Mouse (Mus musculus): Measurements from ENCODE around the gene Abhd18.
"Not testable (repeated sequence)": the region's sequence is repeated elsewhere in the genome, so short reads cannot be mapped to it uniquely, and the experiment has no call there.

The Abhd18 gene

GRCm38 (mm10) chr3:40846957-40847017 lies at the start of gene Abhd18:
Gene Abhd18 (plus strand): TSS chr3:40846970.
- not testable (repeated sequence) for DNase-seq (ENCODE audit: low read depth, low spot score)

GRCm38 (mm10) chr3:40798054-40798453 lies 48.7 kb upstream of the Abhd18 start:
- DNase-seq (ENCODE audit: low read depth, low spot score): no peak

GRCm38 (mm10) chr3:40798500-40798899 lies 48.3 kb upstream of the Abhd18 start:
- DNase-seq (ENCODE audit: low read depth, low spot score): peak; percentile 69

GRCm38 (mm10) chr3:40799530-40800372 lies 47.0 kb upstream of the Abhd18 start, which contains the start of gene Plk4:
Gene Plk4 (plus strand): TSS chr3:40800019.
- peak; percentile 95 for DNase-seq (ENCODE audit: low read depth, low spot score)

- peak; percentile 55 for DNase-seq (ENCODE audit: low read depth, low spot score)
Observed at GRCm38 (mm10) chr3:40800373-40800823, 46.4 kb upstream of the Abhd18 start.

- no peak for DNase-seq (ENCODE audit: low read depth, low spot score)
Observed at GRCm38 (mm10) chr3:40806871-40807270, 39.9 kb upstream of the Abhd18 start.

- DNase-seq (ENCODE audit: low read depth, low spot score): no peak
Observed at GRCm38 (mm10) chr3:40808686-40809085, 38.1 kb upstream of the Abhd18 start.

- DNase-seq (ENCODE audit: low read depth, low spot score): no peak
Observed at GRCm38 (mm10) chr3:40809894-40810293, 36.9 kb upstream of the Abhd18 start.

GRCm38 (mm10) chr3:40813275-40813674 lies 33.5 kb upstream of the Abhd18 start:
- no peak for DNase-seq (ENCODE audit: low read depth, low spot score)

GRCm38 (mm10) chr3:40845521-40845920 lies 1.2 kb upstream of the Abhd18 start:
- DNase-seq (ENCODE audit: low read depth, low spot score): not testable (repeated sequence)

GRCm38 (mm10) chr3:40846473-40846956 lies 255 bp upstream of the Abhd18 start, which contains the start of gene Mfsd8:
Gene Mfsd8 (minus strand): TSS chr3:40846886.
- DNase-seq (ENCODE audit: low read depth, low spot score): peak; percentile 85

GRCm38 (mm10) chr3:40847018-40847417 lies 248 bp downstream of the Abhd18 start:
- peak; percentile 46 for DNase-seq (ENCODE audit: low read depth, low spot score)

- DNase-seq (ENCODE audit: low read depth, low spot score): not testable (repeated sequence)
Observed at GRCm38 (mm10) chr3:40847936-40848335, 1.2 kb downstream of the Abhd18 start.

GRCm38 (mm10) chr3:40853123-40853738 lies 6.5 kb downstream of the Abhd18 start:
- DNase-seq (ENCODE audit: low read depth, low spot score): not testable (repeated sequence)

GRCm38 (mm10) chr3:40893816-40894258 lies 47.1 kb downstream of the Abhd18 start:
- DNase-seq (ENCODE audit: low read depth, low spot score): peak; percentile 98

GRCm38 (mm10) chr3:40894336-40894735 lies 47.6 kb downstream of the Abhd18 start:
- DNase-seq (ENCODE audit: low read depth, low spot score): peak; percentile 20

- DNase-seq (ENCODE audit: low read depth, low spot score): not testable (repeated sequence)
Observed at GRCm38 (mm10) chr3:40902443-40902842, 55.7 kb downstream of the Abhd18 start, which contains the start of gene 1700034I23Rik. Gene 1700034I23Rik (minus strand): TSS chr3:40902543.

GRCm38 (mm10) chr3:40938189-40938588 lies 91.4 kb downstream of the Abhd18 start:
- no peak for DNase-seq (ENCODE audit: low read depth, low spot score)

GRCm38 (mm10) chr3:40938592-40938991 lies 91.8 kb downstream of the Abhd18 start:
- DNase-seq (ENCODE audit: low read depth, low spot score): no peak

GRCm38 (mm10) chr3:40939019-40939418 lies 92.2 kb downstream of the Abhd18 start:
- no peak for DNase-seq (ENCODE audit: low read depth, low spot score)

GRCm38 (mm10) chr3:40949170-40949902 lies 102.6 kb downstream of the Abhd18 start, which contains the start of gene Larp1b:
Gene Larp1b (plus strand): TSS chr3:40949828.
- DNase-seq (ENCODE audit: low read depth, low spot score): peak; percentile 99

Measured in c-Kit-negative CD71-positive TER-119-positive erythroid progenitor cells, embryonic 14.5 days (primary cell).